Mouse (Mus musculus) lung, adult 2 months (tissue): ENCODE results near the gene Aox3. TPM values are rescaled to one million over a fixed set of nuclear protein-coding genes. Genes with fewer than 3 reads are reported as not detected.

Experiments
- DNase-seq: peaks from one replicate; pipeline ENCODE4 v3.0.0; 2022
- H3K4me1 ChIP-seq: fragments of 200-500 bp; 2 replicates; pipeline ENCODE4 v1.6.1; 2011; ENCODE audit warnings: low read length; ENCODE audit not compliant: control insufficient read depth, insufficient read depth
- H3K4me3 ChIP-seq: fragments of 200-500 bp; replicated peaks from 2 replicates; pipeline ENCODE3; 2011; ENCODE audit warnings: low read depth, mild to moderate bottlenecking, control low read depth, low read length; ENCODE audit errors: extremely low read depth
- CTCF ChIP-seq: fragments of 200-500 bp; IDR thresholded peaks from 2 replicates; pipeline ENCODE4 v1.5.1; 2011; ENCODE audit warnings: mild to moderate bottlenecking, low read length, control low read depth; ENCODE audit not compliant: insufficient read depth
- POLR2A ChIP-seq: fragments of 200-500 bp; IDR thresholded peaks from 2 replicates; pipeline ENCODE4 v1.6.1; 2011; ENCODE audit warnings: low read depth, mild to moderate bottlenecking, control low read depth, low read length, borderline replicate concordance; ENCODE audit errors: extremely low read depth
- whole genome bisulfite sequencing: fragments of 180-500 bp; shearing (Covaris S2); methylation state at CpG from one replicate; pipeline ENCODE4 v1.1.7; 2018; 5-methylcytosine and 5-hydroxymethylcytosine counted together
- polyA plus RNA-seq: library from polyadenylated mRNA; depleted of rRNA; stranded (reverse); fragments of >200 nt; gene quantifications from 2 replicates; pipeline ENCODE4 v1.2.3, GENCODE M21; 2012

Gene Aox3
- polyA plus RNA-seq, 1 experiment, result 41.6 TPM

DNA sequence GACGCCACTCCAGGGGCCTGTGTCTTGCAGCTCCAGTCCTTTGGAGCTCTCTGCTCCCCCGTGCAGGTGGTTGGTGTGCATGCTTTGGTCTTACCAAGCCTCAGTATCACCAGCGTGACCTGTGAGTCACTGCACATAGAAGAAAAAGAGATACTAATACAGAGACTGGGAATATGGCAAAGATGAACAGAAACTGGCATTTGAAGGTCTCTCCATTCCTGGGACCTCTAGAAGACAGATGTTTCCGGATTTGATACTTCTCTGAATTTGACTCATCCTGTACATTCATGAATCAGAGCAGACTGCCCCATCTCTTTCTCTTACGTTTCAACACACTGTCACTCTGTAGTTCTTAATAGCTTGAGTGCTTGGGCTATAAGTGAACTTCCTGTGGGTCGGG is 57.0 kb downstream of the Aox3 start:
- TF ChIP-seq CTCF (no peak), POLR2A (no peak)
- no peaks in the 10 kb centered on the region for H3K4me1 ChIP-seq
- DNase-seq, result no peak
- WGBS, result 66% methylated on average over 6 of the region's 6 CpGs
- H3K4me3 ChIP-seq, result no peak overlapping the region

GRCm38 (mm10) chr1:58188514-58189175 is 75.7 kb downstream of the Aox3 start:
- no peaks in the 10 kb centered on the region for H3K4me1 ChIP-seq
- no peak overlapping the region for H3K4me3 ChIP-seq
- no peak for TF ChIP-seq CTCF
- no peak for TF ChIP-seq POLR2A
- 78% methylated on average over 5 of the region's 5 CpGs for WGBS
- DNase-seq, result no peak

- no peak for TF ChIP-seq CTCF
- no peak for TF ChIP-seq POLR2A
- DNase-seq, result no peak
- Histone ChIP-seq H3K4me3 (no peak overlapping the region), H3K4me1 (no peaks in the 10 kb centered on the region)
- WGBS, result 89% methylated on average over 12 of the region's 12 CpGs
These were observed 81.4 kb downstream of the Aox3 start for GRCm38 (mm10) chr1:58194317-58194716.

GRCm38 (mm10) chr1:58194988-58195387 is 82.1 kb downstream of the Aox3 start:
- Histone ChIP-seq H3K4me3 (no peak overlapping the region), H3K4me1 (no peaks in the 10 kb centered on the region)
- TF ChIP-seq CTCF (no peak), POLR2A (no peak)
- WGBS, result 51% methylated on average over 3 of the region's 3 CpGs
- no peak for DNase-seq

GRCm38 (mm10) chr1:58195541-58195940 is 82.6 kb downstream of the Aox3 start:
- Histone ChIP-seq H3K4me1 (no peaks in the 10 kb centered on the region), H3K4me3 (no peak overlapping the region)
- DNase-seq, result no peak
- no peak for TF ChIP-seq CTCF
- 11% methylated on average over 10 of the region's 10 CpGs for WGBS

GRCm38 (mm10) chr1:58197023-58197422 is 84.1 kb downstream of the Aox3 start:
- no peak overlapping the region for H3K4me3 ChIP-seq
- H3K4me1 ChIP-seq, result no peaks in the 10 kb centered on the region
- WGBS, result 66% methylated on average over 9 of the region's 9 CpGs
- no peak for TF ChIP-seq POLR2A
- no peak for TF ChIP-seq CTCF
- DNase-seq, result no peak

GRCm38 (mm10) chr1:58198386-58198785 is 85.5 kb downstream of the Aox3 start:
- DNase-seq, result no peak
- WGBS, result 60% methylated on average over 4 of the region's 4 CpGs
- Histone ChIP-seq H3K4me3 (no peak overlapping the region), H3K4me1 (no peaks in the 10 kb centered on the region)
- TF ChIP-seq CTCF (no peak), POLR2A (no peak)

DNA sequence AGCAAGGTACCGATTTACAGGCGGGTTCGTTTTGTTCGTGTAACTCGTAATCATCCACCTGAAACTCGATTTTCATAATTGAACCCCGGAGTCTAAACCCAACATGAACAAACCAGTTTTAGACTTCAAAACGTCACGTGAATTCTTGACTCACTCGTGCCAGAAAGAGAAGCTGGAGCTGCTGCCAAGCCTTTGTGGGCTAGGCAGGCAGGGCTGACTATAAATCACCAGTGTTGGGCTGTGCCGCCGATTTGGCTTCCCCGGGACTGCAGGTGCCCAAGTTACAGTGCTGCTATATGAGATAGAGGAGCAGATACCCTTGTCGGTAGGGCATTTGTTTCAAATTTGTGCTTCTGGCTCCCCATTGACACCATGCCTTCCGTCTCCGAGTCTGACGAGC is 97.3 kb downstream of the Aox3 start, which contains the start of gene Aox4:
TSS of gene Aox4 (plus strand) at position 195 of the 400 bp plus-strand sequence.
- WGBS, result 64% methylated on average over 17 of the region's 17 CpGs
- Histone ChIP-seq H3K4me1 (no peaks in the 10 kb centered on the region), H3K4me3 (no peak within 1 kb of the TSS)
- no peak for DNase-seq
- no peak for TF ChIP-seq POLR2A
- no peak for TF ChIP-seq CTCF

DNA sequence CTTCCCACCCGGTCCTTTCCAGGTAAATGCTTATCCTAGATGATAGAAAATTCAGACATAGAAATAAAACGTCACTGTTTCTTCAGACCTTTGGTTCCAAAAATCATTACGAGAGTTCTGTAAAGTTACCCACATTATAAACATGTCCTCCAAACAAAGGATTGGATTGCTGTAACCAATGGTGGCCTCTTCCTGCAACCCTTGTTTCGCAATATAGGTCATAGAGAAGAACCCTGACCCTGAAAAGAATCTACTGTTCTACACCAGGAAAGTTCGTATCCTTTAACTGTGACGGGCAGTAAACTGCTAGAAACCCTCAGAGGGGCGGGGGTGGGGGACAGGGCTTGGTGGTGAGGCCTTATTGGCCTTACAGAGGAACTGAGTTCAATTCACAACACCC is 99.9 kb downstream of the Aox3 start:
- Histone ChIP-seq H3K4me1 (no peaks in the 10 kb centered on the region), H3K4me3 (no peak overlapping the region)
- WGBS, result 75% methylated on average over 7 of the region's 7 CpGs
- no peak for TF ChIP-seq CTCF
- TF ChIP-seq POLR2A, result no peak
- no peak for DNase-seq

- no peaks in the 10 kb centered on the region for H3K4me1 ChIP-seq
- no peak for DNase-seq
- H3K4me3 ChIP-seq, result no peak overlapping the region
- TF ChIP-seq CTCF, result no peak
- no peak for TF ChIP-seq POLR2A
- 89% methylated on average over 5 of the region's 5 CpGs for WGBS
These were observed 100.9 kb downstream of the Aox3 start for GRCm38 (mm10) chr1:58213838-58214237.

DNA sequence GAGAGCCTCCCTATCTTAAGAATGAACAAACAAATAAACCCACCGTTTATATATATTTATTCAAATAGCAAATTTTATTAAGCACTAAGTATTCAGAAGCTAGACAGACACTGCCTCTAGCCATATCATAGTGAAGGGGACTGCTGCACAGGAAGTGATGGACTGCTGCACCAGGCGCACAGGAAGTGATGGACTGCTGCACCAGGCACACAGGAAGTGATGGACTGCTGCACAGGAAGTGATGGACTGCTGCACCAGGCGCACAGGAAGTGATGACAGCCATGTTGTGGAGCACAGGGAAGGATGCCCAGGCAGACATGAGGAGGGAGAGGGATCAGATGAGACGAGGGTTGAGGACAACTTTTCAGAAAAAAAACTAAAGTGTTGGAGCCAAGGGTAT is 102.4 kb downstream of the Aox3 start:
- Histone ChIP-seq H3K4me3 (no peak overlapping the region), H3K4me1 (no peaks in the 10 kb centered on the region)
- 77% methylated on average over 4 of the region's 4 CpGs for WGBS
- DNase-seq, result no peak
- no peak for TF ChIP-seq POLR2A
- TF ChIP-seq CTCF, result no peak
